12 mouse cellular contexts compared by ENCODE assay signal in the genomic region with DNA sequence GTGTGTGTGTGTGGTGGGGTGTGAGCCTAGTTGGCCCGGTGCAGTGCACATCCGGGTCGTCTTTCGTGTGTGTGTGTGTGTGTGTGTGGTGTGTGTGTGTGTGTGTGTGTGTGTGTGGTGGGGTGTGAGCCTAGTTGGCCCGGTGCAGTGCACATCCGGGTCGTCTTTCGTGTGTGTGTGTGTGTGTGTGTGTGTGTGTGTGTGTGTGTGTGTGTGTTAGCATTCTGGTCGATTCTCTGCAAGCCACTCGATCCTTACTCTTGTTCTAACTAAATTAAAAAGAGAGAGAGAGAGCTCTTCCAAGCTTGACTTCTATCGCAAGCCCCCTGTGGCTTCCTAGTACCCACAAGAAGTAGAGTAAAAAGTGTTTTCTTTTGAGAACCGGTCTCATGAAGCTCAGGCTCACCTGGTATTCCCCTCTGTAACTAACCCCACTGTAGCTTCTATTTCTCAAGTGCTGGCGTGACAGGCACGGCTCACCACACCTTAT. TPM values are rescaled to one million over a fixed set of nuclear protein-coding genes. Genes with fewer than 3 reads are reported as not detected.
DNase-seq lines count a peak whose midpoint lies in the region; ATAC-seq and TF ChIP-seq lines count a peak whose summit lies in the region.
"Not testable (repeated sequence)": the region's sequence is repeated elsewhere in the genome, so short reads cannot be mapped to it uniquely, and the experiment has no call there.
"Had no signal": no experiment of that assay in that cellular context is flagged by ENCODE, and none has a peak within 500 bp of the region (broad histone marks: within the 10 kb centered on the region; RNA-seq: fewer than 3 reads in every experiment).

No protein-coding gene starts in this region.

- H3K9ac ChIP-seq in hindbrain, postnatal 0 days (replicated peaks; ENCODE audit: low read length); lung, embryonic 15.5 days; stomach, postnatal 0 days (ENCODE audit: low read length): not testable (repeated sequence)

- not testable (repeated sequence) for TF ChIP-seq EP300 in stomach, postnatal 0 days (optimal IDR thresholded peaks at IDR 0.05)

- peaks cover 12% of the 10 kb centered on the region; the same call in 1 of the 2 replicates for H3K4me1 ChIP-seq in hindbrain, postnatal 0 days (ENCODE audit: insufficient read depth, low read length)
- peaks cover 45% of the 10 kb centered on the region for H3K4me1 ChIP-seq in lung, embryonic 15.5 days
- not testable (repeated sequence) for H3K4me1 ChIP-seq in stomach, postnatal 0 days (replicated peaks; ENCODE audit: control insufficient read depth, insufficient read depth)

- not testable (repeated sequence) for TF ChIP-seq CTCF in hindbrain, postnatal 0 days (IDR thresholded peaks at IDR 0.05; ENCODE audit: low read depth); stomach, postnatal 0 days (IDR thresholded peaks at IDR 0.05; ENCODE audit: low read depth)

- peak; percentile 28 for ATAC-seq in granulocyte monocyte progenitor cell, adult 5-6 weeks (replicated peaks; ENCODE audit: poor library complexity, severe bottlenecking)
- peak; percentile 44; the same call in 1 of the 2 replicates for ATAC-seq in hindbrain, postnatal 0 days
- ATAC-seq in lung, embryonic 15.5 days (ENCODE audit: borderline replicate concordance, extremely low read depth, low FRiP score, low TSS enrichment): 0 out of 2 replicates have a peak, but pooled peaks have one; percentile 20
- ATAC-seq in stomach, postnatal 0 days (ENCODE audit: low FRiP score, low TSS enrichment): peak; percentile 65

- H3K27ac ChIP-seq in hindbrain, postnatal 0 days: peak overlapping the region; percentile 56; the same call in 1 of the 2 replicates
- peak overlapping the region; percentile 44; the same call in 1 of the 2 replicates for H3K27ac ChIP-seq in lung, embryonic 15.5 days
- peak overlapping the region; percentile 81 for H3K27ac ChIP-seq in stomach, postnatal 0 days (replicated peaks)

- H3K4me3 ChIP-seq in hindbrain, postnatal 0 days (ENCODE audit: low read length); lung, embryonic 15.5 days; stomach, postnatal 0 days (ENCODE audit: low read depth, low read length): not testable (repeated sequence)

- not testable (repeated sequence) for H3K9me3 ChIP-seq in hindbrain, postnatal 0 days (ENCODE audit: low read length); lung, embryonic 15.5 days; stomach, postnatal 0 days (ENCODE audit: control insufficient read depth, low read length)

- WGBS in hindbrain, postnatal 0 days: 43% methylated on average over 7 of the region's 14 CpGs
- 19% methylated on average over 11 of the region's 14 CpGs for WGBS in lung, embryonic 15.5 days
- 21% methylated on average over 11 of the region's 14 CpGs for WGBS in stomach, postnatal 0 days

- peak overlapping the region; percentile 16; the same call in 1 of the 2 replicates for H3K4me2 ChIP-seq in hindbrain, postnatal 0 days (ENCODE audit: low read depth, low read length)
- H3K4me2 ChIP-seq in lung, embryonic 15.5 days: peak overlapping the region; percentile 77
- H3K4me2 ChIP-seq in stomach, postnatal 0 days (replicated peaks; ENCODE audit: low read depth): 0 out of 2 replicates have a peak overlapping the region, but pooled peaks have one; percentile 20

- peak; percentile 86 for DNase-seq in CD4-positive helper T cell, adult 2 months (ENCODE audit: low read depth, low spot score)
- peak; percentile 69 for DNase-seq in adrenal gland, postnatal 14 days
- peak; percentile 13 for DNase-seq in hindbrain, postnatal 0 days (ENCODE audit: low spot score)
- peak; percentile 52 to 67 for DNase-seq in kidney, postnatal 4 days
- peak; percentile 89 for DNase-seq in naive thymus-derived CD4-positive, alpha-beta T cell, adult 2 months (ENCODE audit: low read depth)
- peak; percentile 42 for DNase-seq in stomach, postnatal 0 days (ENCODE audit: low spot score)

- H3K36me3 ChIP-seq in hindbrain, postnatal 0 days (ENCODE audit: insufficient read depth, low read length); lung, embryonic 15.5 days; stomach, postnatal 0 days (ENCODE audit: control insufficient read depth, insufficient read depth, low read length): not testable (repeated sequence)

- H3K27me3 ChIP-seq in hindbrain, postnatal 0 days (ENCODE audit: insufficient read depth, low read length); lung, embryonic 15.5 days; stomach, postnatal 0 days (ENCODE audit: control insufficient read depth, insufficient read depth, low read length): not testable (repeated sequence)

RNA-seq across cellular contexts. Expression of a gene that starts 1.7 kb away (rescaled TPM):
- total RNA-seq in adrenal gland, postnatal 14 days (2021): 27.3 and 28.3 TPM in 2 replicates
- total RNA-seq in granulocyte monocyte progenitor cell, adult 5-6 weeks (2014; fragmentation: Nextera tagmentation): 6.3 and 22.9 TPM in 2 replicates
- total RNA-seq in granulocyte monocyte progenitor cell, adult 5-6 weeks (2017): 7.8 and 8.1 TPM in 2 replicates
- total RNA-seq in hindbrain, postnatal 0 days (2014; rRNA removed): 33.9 and 46.4 TPM in 2 replicates
- 32.0 and 33.7 TPM in 2 replicates for polyA plus RNA-seq in hindbrain, postnatal 0 days (2015; fragmentation: Nextera tagmentation; extraction: Ambion mirVana)
- polyA plus RNA-seq in lung, embryonic 15.5 days (2015; fragmentation: Nextera tagmentation; extraction: Ambion mirVana): 41.0 and 47.5 TPM in 2 replicates
- 18.7 and 20.9 TPM in 2 replicates for polyA plus RNA-seq in stomach, postnatal 0 days (2015; fragmentation: Nextera tagmentation; extraction: Ambion mirVana)

RNA-seq across cellular contexts. Expression of a gene that starts 7.0 kb away (rescaled TPM):
- total RNA-seq in adrenal gland, postnatal 14 days (2021): 1,390 and 1,511 TPM in 2 replicates
- 843 and 1,029 TPM in 2 replicates for total RNA-seq in granulocyte monocyte progenitor cell, adult 5-6 weeks (2014; fragmentation: Nextera tagmentation)
- total RNA-seq in granulocyte monocyte progenitor cell, adult 5-6 weeks (2017): 1,504 and 1,576 TPM in 2 replicates
- 2,095 and 2,196 TPM in 2 replicates for total RNA-seq in hindbrain, postnatal 0 days (2014; rRNA removed)
- polyA plus RNA-seq in hindbrain, postnatal 0 days (2015; fragmentation: Nextera tagmentation; extraction: Ambion mirVana): 422 and 434 TPM in 2 replicates
- polyA plus RNA-seq in lung, embryonic 15.5 days (2015; fragmentation: Nextera tagmentation; extraction: Ambion mirVana): 567 and 596 TPM in 2 replicates
- 337 and 380 TPM in 2 replicates for polyA plus RNA-seq in stomach, postnatal 0 days (2015; fragmentation: Nextera tagmentation; extraction: Ambion mirVana)

RNA-seq across cellular contexts. Expression of a gene that starts 13.3 kb away (rescaled TPM):
- 58.3 and 62.2 TPM in 2 replicates for total RNA-seq in adrenal gland, postnatal 14 days (2021)
- total RNA-seq in granulocyte monocyte progenitor cell, adult 5-6 weeks (2014; fragmentation: Nextera tagmentation): 25.7 and 40.8 TPM in 2 replicates
- 20.5 and 33.0 TPM in 2 replicates for total RNA-seq in granulocyte monocyte progenitor cell, adult 5-6 weeks (2017)
- 69.7 and 80.9 TPM in 2 replicates for total RNA-seq in hindbrain, postnatal 0 days (2014; rRNA removed)
- 52.3 and 56.1 TPM in 2 replicates for polyA plus RNA-seq in hindbrain, postnatal 0 days (2015; fragmentation: Nextera tagmentation; extraction: Ambion mirVana)
- 52.6 and 56.1 TPM in 2 replicates for polyA plus RNA-seq in lung, embryonic 15.5 days (2015; fragmentation: Nextera tagmentation; extraction: Ambion mirVana)
- polyA plus RNA-seq in stomach, postnatal 0 days (2015; fragmentation: Nextera tagmentation; extraction: Ambion mirVana): 44.6 and 51.8 TPM in 2 replicates

RNA-seq across cellular contexts. Expression of a gene that starts 14.2 kb away (rescaled TPM):
- not detected in 2 replicates for total RNA-seq in adrenal gland, postnatal 14 days (2021)
- not detected in 2 replicates for total RNA-seq in granulocyte monocyte progenitor cell, adult 5-6 weeks (2014; fragmentation: Nextera tagmentation)
- total RNA-seq in granulocyte monocyte progenitor cell, adult 5-6 weeks (2017): not detected in 2 replicates
- not detected in 2 replicates for total RNA-seq in hindbrain, postnatal 0 days (2014; rRNA removed)
- polyA plus RNA-seq in hindbrain, postnatal 0 days (2015; fragmentation: Nextera tagmentation; extraction: Ambion mirVana): 0.26 TPM in 1 of 2 replicates, not detected in the other
- polyA plus RNA-seq in lung, embryonic 15.5 days (2015; fragmentation: Nextera tagmentation; extraction: Ambion mirVana): 0.16 TPM in 2 replicates
- 0.07 TPM in 1 of 2 replicates, not detected in the other for polyA plus RNA-seq in stomach, postnatal 0 days (2015; fragmentation: Nextera tagmentation; extraction: Ambion mirVana)
- total RNA-seq: adrenal gland, postnatal 25 days; gastrocnemius, adult 8-10 months; hematopoietic stem cell, adult 5-6 weeks; layer of hippocampus, postnatal 25 days had no signal

RNA-seq across cellular contexts. Expression of a gene that starts 32.4 kb away (rescaled TPM):
- total RNA-seq in adrenal gland, postnatal 14 days (2021): not detected in 2 replicates
- total RNA-seq in granulocyte monocyte progenitor cell, adult 5-6 weeks (2014; fragmentation: Nextera tagmentation): not detected in 2 replicates
- not detected in 2 replicates for total RNA-seq in granulocyte monocyte progenitor cell, adult 5-6 weeks (2017)
- total RNA-seq in hindbrain, postnatal 0 days (2014; rRNA removed): 0.31 and 0.58 TPM in 2 replicates
- 0.15 and 0.25 TPM in 2 replicates for polyA plus RNA-seq in hindbrain, postnatal 0 days (2015; fragmentation: Nextera tagmentation; extraction: Ambion mirVana)
- 0.11 and 0.30 TPM in 2 replicates for polyA plus RNA-seq in lung, embryonic 15.5 days (2015; fragmentation: Nextera tagmentation; extraction: Ambion mirVana)
- polyA plus RNA-seq in stomach, postnatal 0 days (2015; fragmentation: Nextera tagmentation; extraction: Ambion mirVana): 0.07 TPM in 1 of 2 replicates, not detected in the other
- total RNA-seq: adrenal gland, postnatal 25 days; hematopoietic stem cell, adult 5-6 weeks had no signal

Comparison
In these comparisons a context has a peak if more than half of its experiments do, and no peak if none do; other contexts are left out.
1. DNase-seq: peak in every context shown above with its lines; median percentile 89 in naive thymus-derived CD4-positive, alpha-beta T cell, adult 2 months; 86 in CD4-positive helper T cell, adult 2 months; 69 in adrenal gland, postnatal 14 days; 60 in kidney, postnatal 4 days; 42 in stomach, postnatal 0 days; 13 in hindbrain, postnatal 0 days.
2. H3K4me2 ChIP-seq: peak in every context shown above with its lines; median percentile 77 in lung, embryonic 15.5 days; 20 in stomach, postnatal 0 days; 16 in hindbrain, postnatal 0 days.